Mouse (Mus musculus) testis, adult 2 months (tissue): ENCODE results near the gene Dennd1b.

Experiments
- CTCF ChIP-seq: fragments of 200-500 bp; IDR thresholded peaks from 2 replicates; pipeline ENCODE4 v1.5.1; 2012; ENCODE audit warnings: low read depth, mild to moderate bottlenecking, inconsistent platforms, low read length, moderate library complexity; ENCODE audit not compliant: control insufficient read depth, insufficient read depth, insufficient replicate concordance
- POLR2A ChIP-seq: fragments of 200-500 bp; IDR thresholded peaks from 2 replicates; pipeline ENCODE4 v1.6.1; 2012; ENCODE audit warnings: low read depth, mild to moderate bottlenecking, inconsistent platforms, low read length, moderate library complexity; ENCODE audit not compliant: control insufficient read depth

GRCm38 (mm10) chr1:139224309-139224949 is 261.2 kb downstream of the Dennd1b start:
- TF ChIP-seq CTCF (no peak), POLR2A (no peak)
